Mouse (Mus musculus) inflammation-experienced regulatory T-cells (primary cell): ENCODE results near the gene H2-M10.6. TPM values are rescaled to one million over a fixed set of nuclear protein-coding genes. Genes with fewer than 3 reads are reported as not detected.

Source experiments
- polyA plus RNA-seq, 2 experiments: library from polyadenylated mRNA; unstranded; fragments of 100-300 nt; shearing (Covaris generic); gene quantifications; one replicate each; pipeline ENCODE4 v1.2.1; 2017

H2-M10.6 gene
- polyA plus RNA-seq = not detected

DNA sequence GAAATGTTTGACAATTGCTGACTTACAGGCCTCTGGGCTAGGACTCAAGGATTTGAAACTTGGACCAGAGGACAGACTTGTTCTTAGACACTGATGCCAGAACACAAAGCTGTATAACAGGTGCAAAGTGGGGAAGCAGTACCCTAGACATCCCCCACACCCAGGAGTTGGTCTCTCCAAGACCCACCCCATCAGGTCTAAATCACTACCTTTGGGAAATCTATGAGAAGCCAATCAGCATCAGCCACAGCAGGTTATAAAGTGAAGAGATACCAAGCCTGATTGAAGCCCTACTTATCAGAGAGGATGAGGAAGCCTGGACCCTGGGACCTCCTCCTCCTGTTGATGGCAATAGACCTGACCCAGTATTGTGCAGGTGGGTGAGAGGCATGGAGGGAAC is at the start of gene H2-M10.6:
H2-M10.6 (plus strand) TSS at position 301 of the 400 bp plus-strand sequence.

DNA sequence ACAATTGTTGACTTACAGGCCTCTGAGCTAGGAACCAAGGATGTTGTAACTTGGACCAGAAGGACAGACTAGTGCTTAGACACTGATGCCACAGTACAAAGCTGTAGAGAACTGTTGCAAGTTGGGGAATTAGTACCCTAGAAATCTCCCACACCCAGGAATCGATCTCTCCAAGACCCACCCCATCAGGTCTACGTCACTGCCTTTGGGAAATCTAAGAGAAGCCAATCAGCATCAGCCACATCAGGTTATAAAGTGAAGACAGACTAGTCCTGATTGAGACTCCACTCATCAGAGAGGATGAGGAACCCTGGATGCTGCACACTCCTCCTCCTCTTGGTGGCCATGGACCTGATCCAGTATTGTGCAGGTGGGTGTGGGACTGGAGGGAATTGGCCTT is 39.4 kb upstream of the H2-M10.6 start, which contains the start of gene H2-M10.5:
H2-M10.5 (plus strand) TSS at position 301 of the 400 bp plus-strand sequence.

GRCm38 (mm10) chr17:36836874-36837647 is 25.1 kb downstream of the H2-M10.6 start, which contains the start of gene Trim26:
Trim26 (plus strand) TSS chr17:36837134.

Other genes with a start within 250 kb of the H2-M10.6 start
- under 1 TPM; 0.28 to 0.60 TPM for gene H2-M9, start 169.5 kb upstream of the H2-M10.6 start, polyA plus RNA-seq
- not detected for gene H2-M1, start 140.0 kb upstream of the H2-M10.6 start, polyA plus RNA-seq
- gene H2-M10.5, start 39.3 kb upstream of the H2-M10.6 start, polyA plus RNA-seq = under 1 TPM; 0.11 to 0.29 TPM
- 100 to 1,000 TPM; 137 to 139 TPM for gene Trim26, start 25.0 kb downstream of the H2-M10.6 start, polyA plus RNA-seq
- gene Trim15, start 55.0 kb downstream of the H2-M10.6 start, polyA plus RNA-seq = under 1 TPM; 0.17 to 0.28 TPM
- under 1 TPM; 0.18 to 0.42 TPM for gene Trim10, start 57.4 kb downstream of the H2-M10.6 start, polyA plus RNA-seq
- not detected for gene Trim40, start 78.0 kb downstream of the H2-M10.6 start, polyA plus RNA-seq
- under 1 TPM; 0.10 to 0.45 TPM for gene Trim31, start 85.9 kb downstream of the H2-M10.6 start, polyA plus RNA-seq
- gene Rnf39, start 130.7 kb downstream of the H2-M10.6 start, polyA plus RNA-seq = under 1 TPM; 0.17 to 0.95 TPM
- 100 to 1,000 TPM; 151 to 165 TPM for gene Ppp1r11, start 139.6 kb downstream of the H2-M10.6 start, polyA plus RNA-seq
- 10 to 100 TPM; 84.9 to 90.5 TPM for gene Znrd1, start 146.4 kb downstream of the H2-M10.6 start, polyA plus RNA-seq
- gene Znrd1as, start 146.4 kb downstream of the H2-M10.6 start, polyA plus RNA-seq = 1 to 10 TPM; 4.4 to 5.6 TPM
- not detected for gene 2410137M14Rik, start 169.1 kb downstream of the H2-M10.6 start, polyA plus RNA-seq
- under 1 TPM in 1 of 2 experiments, not detected in 1; 0.70 TPM for gene H2-M5, start 177.4 kb downstream of the H2-M10.6 start, polyA plus RNA-seq
- under 1 TPM; 0.11 to 0.60 TPM for gene Zfp57, start 189.0 kb downstream of the H2-M10.6 start, polyA plus RNA-seq
- gene Mog, start 211.2 kb downstream of the H2-M10.6 start, polyA plus RNA-seq = not detected
- gene Gabbr1, start 233.8 kb downstream of the H2-M10.6 start, polyA plus RNA-seq = 10 to 100 TPM in 1 of 2 experiments, 1 to 10 TPM in 1; 8.3 to 13.7 TPM